Mouse (Mus musculus) spleen, adult 2 months (tissue): ENCODE data around the gene Gng11. TPM values are rescaled to one million over a fixed set of nuclear protein-coding genes. Genes with fewer than 3 reads are reported as not detected.

Experiments
- DNase-seq, 2 experiments: peaks; one replicate each; pipeline versions ENCODE4 v3.0.0 to v3.0.0-alpha.2; 2012 to 2021; ENCODE audit warnings: low spot score in 2 of 2, low read depth in 1 of 2
- H3K27ac ChIP-seq: fragments of 200-500 bp; 2 replicates; pipeline ENCODE4 v1.5.1; 2012; ENCODE audit warnings: low read length, inconsistent platforms; ENCODE audit not compliant: insufficient read depth
- H3K27me3 ChIP-seq: fragments of 200-500 bp; 2 replicates; pipeline ENCODE4 v1.6.1; 2012; ENCODE audit warnings: mild to moderate bottlenecking, moderate library complexity, low read length, inconsistent platforms; ENCODE audit not compliant: control insufficient read depth, insufficient read depth
- H3K36me3 ChIP-seq: fragments of 200-500 bp; 2 replicates; pipeline ENCODE4 v1.6.1; 2012; ENCODE audit warnings: mild to moderate bottlenecking, low read length, inconsistent platforms; ENCODE audit not compliant: control insufficient read depth, insufficient read depth
- H3K4me1 ChIP-seq: fragments of 200-500 bp; 2 replicates; pipeline ENCODE4 v1.6.1; 2011; ENCODE audit warnings: inconsistent platforms; ENCODE audit not compliant: control insufficient read depth, insufficient read depth, insufficient read length
- H3K4me3 ChIP-seq: fragments of 200-500 bp; 2 replicates; pipeline ENCODE4 v1.5.1; 2011; ENCODE audit warnings: mild to moderate bottlenecking, inconsistent platforms; ENCODE audit not compliant: insufficient read depth, insufficient read length; ENCODE audit errors: extremely low read depth
- CTCF ChIP-seq: fragments of 200-500 bp; IDR thresholded peaks from 2 replicates; pipeline ENCODE4 v1.5.1; 2011; ENCODE audit warnings: mild to moderate bottlenecking, inconsistent platforms; ENCODE audit not compliant: insufficient read depth, insufficient read length, insufficient replicate concordance; ENCODE audit errors: extremely low read depth
- POLR2A ChIP-seq: fragments of 200-500 bp; IDR thresholded peaks from 2 replicates; pipeline ENCODE4 v1.6.1; 2011; ENCODE audit warnings: low read depth, low read length, inconsistent platforms
- WGBS: fragments of 180-500 bp; shearing (Covaris S2); methylation state at CpG from one replicate; pipeline ENCODE4 v1.1.7; 2018; 5-methylcytosine and 5-hydroxymethylcytosine counted together
- polyA plus RNA-seq: library from polyadenylated mRNA; depleted of rRNA; stranded (reverse); fragments of >200 nt; gene quantifications from 2 replicates; pipeline ENCODE4 v1.2.3, GENCODE M21; 2012; rRNA removed

Gng11 gene
- 6.4 and 6.8 TPM in 2 replicates for polyA plus RNA-seq

DNA sequence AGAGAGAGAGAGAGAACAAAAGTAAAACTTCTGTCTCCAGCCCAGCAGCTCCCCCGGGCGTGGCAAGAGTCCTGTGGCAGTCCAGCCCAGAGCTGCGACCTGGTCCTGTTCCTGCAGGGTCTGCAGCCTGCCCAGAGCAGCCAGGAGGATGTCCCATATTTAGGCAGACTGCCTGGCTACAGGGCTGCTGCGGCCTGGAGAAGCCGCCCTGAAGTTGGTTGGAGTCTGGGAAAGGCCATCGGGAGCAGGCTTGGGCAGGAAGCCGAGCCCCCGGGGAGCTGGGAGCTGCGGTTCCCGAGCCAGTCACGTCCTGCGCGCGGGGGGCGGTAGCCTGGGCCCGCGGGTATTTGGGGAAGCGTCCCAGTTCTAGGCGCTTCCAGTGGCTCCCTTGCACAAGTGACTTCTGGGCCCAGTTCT, at the start of gene Gng11:
Gng11 (plus strand) TSS at position 15 of the 417 bp plus-strand sequence.
- no peak for DNase-seq
- no peaks in the 10 kb centered on the region for H3K36me3 ChIP-seq
- no peaks in the 10 kb centered on the region for H3K4me1 ChIP-seq
- TF ChIP-seq POLR2A (no peak; the same call in 1 of the 2 replicates), CTCF (no peak)
- WGBS: 6% methylated on average over 19 of the region's 19 CpGs
- H3K27me3 ChIP-seq: no peaks in the 10 kb centered on the region
- peak within 1 kb of the TSS; percentile 70 for H3K27ac ChIP-seq
- H3K4me3 ChIP-seq: peak within 1 kb of the TSS; percentile 43; the same call in 1 of the 2 replicates

DNA sequence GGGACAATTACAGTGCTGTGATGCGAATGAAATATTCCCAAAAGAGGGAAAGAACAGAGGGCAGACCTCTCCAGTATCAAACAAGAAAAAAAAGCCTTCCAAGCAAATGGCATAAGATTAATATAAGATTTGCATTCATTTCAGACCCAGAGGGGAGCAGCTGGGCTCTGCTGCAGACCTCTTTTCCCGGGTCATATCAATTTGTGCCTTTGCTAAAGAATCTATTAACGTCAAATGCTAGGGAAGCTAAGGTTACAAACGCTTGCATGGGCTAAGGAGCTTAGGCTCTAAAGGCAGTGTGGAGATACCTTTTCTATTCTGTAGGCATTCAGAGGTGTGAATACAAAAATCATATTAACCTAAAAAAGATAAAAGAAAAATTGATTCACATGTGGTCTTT, 48.7 kb upstream of the Gng11 start:
- no peak for TF ChIP-seq POLR2A
- TF ChIP-seq CTCF: no peak
- 79% methylated on average over 4 of the region's 4 CpGs for WGBS
- Histone ChIP-seq H3K36me3 (no peaks in the 10 kb centered on the region), H3K4me3 (no peak overlapping the region), H3K4me1 (no peaks in the 10 kb centered on the region), H3K27ac (no peak overlapping the region), H3K27me3 (no peaks in the 10 kb centered on the region)
- DNase-seq: no peak

- Histone ChIP-seq H3K4me1 (no peaks in the 10 kb centered on the region), H3K27me3 (no peaks in the 10 kb centered on the region), H3K36me3 (no peaks in the 10 kb centered on the region), H3K27ac (no peak overlapping the region), H3K4me3 (peak overlapping the region; percentile 6; the same call in 1 of the 2 replicates)
- no peak for DNase-seq
- TF ChIP-seq POLR2A (no peak), CTCF (no peak)
- 23% methylated on average over 31 of the region's 31 CpGs for WGBS
Measured at GRCm38 (mm10) chr6:3967676-3968626, 35.8 kb upstream of the Gng11 start.

DNA sequence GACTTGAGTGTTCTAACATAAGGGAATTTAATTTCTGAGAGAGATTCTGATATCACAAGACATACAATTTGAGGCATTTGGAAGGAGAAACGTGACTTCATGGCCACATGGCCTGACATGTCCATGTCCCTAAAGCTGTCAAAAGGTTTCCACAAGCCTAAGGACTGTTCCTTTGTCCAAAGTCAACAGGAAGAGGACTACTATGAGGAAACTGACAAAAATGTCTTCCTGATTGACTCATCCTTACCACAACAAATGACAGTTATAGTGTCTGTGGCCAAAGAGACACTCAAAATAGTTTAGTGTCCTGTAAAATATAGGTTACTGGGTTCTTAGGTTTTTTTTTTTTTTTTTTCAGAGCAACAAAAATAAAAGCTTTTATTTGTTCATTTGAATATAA, 30.0 kb upstream of the Gng11 start:
- Histone ChIP-seq H3K4me3 (no peak overlapping the region), H3K4me1 (no peaks in the 10 kb centered on the region), H3K36me3 (no peaks in the 10 kb centered on the region), H3K27me3 (no peaks in the 10 kb centered on the region), H3K27ac (no peak overlapping the region)
- TF ChIP-seq CTCF (no peak), POLR2A (no peak)
- WGBS: 54% methylated on average over 1 of the region's 1 CpGs
- DNase-seq: no peak

- no peak for DNase-seq
- Histone ChIP-seq H3K27me3 (no peaks in the 10 kb centered on the region), H3K27ac (no peak overlapping the region), H3K4me1 (no peaks in the 10 kb centered on the region), H3K4me3 (no peak overlapping the region), H3K36me3 (no peaks in the 10 kb centered on the region)
- TF ChIP-seq POLR2A (no peak), CTCF (no peak)
- WGBS: 85% methylated on average over 5 of the region's 5 CpGs
Measured at GRCm38 (mm10) chr6:3982661-3983284, 20.9 kb upstream of the Gng11 start.

DNA sequence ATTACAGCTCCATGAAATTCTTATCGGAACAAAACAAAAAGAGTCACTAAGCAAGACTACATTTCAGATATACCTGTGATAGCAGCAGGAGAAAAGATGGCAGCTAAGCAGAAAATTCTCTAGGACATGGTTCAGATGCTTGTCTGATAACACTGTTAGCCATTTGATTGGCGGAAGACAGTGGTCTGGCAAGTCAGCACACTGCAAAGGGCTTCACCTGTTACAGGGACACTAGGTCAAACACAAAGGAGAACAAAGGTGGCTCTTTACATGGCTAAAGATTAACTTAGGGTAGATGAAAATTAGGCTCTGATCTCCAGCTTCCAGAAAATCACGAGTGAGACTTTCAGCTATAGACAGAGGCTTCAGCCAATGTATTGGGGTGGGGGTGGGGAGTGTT, 15.0 kb upstream of the Gng11 start, which contains the start of gene Tfpi2:
Tfpi2 (minus strand) TSS at position 170 of the 400 bp plus-strand sequence.
- no peaks in the 10 kb centered on the region for H3K4me1 ChIP-seq
- no peak for DNase-seq
- no peak within 1 kb of the TSS for H3K27ac ChIP-seq
- no peaks in the 10 kb centered on the region for H3K27me3 ChIP-seq
- no peak for TF ChIP-seq POLR2A
- no peak for TF ChIP-seq CTCF
- 87% methylated on average over 3 of the region's 3 CpGs for WGBS
- H3K36me3 ChIP-seq: no peaks in the 10 kb centered on the region
- no peak within 1 kb of the TSS for H3K4me3 ChIP-seq

GRCm38 (mm10) chr6:3993492-3993891, 10.2 kb upstream of the Gng11 start, which contains the start of gene Gngt1:
TSS of gene Gngt1 (plus strand) at chr6:3993792.
- Histone ChIP-seq H3K4me3 (no peak within 1 kb of the TSS), H3K36me3 (no peaks in the 10 kb centered on the region), H3K27ac (no peak within 1 kb of the TSS), H3K27me3 (no peaks in the 10 kb centered on the region), H3K4me1 (no peaks in the 10 kb centered on the region)
- WGBS: 90% methylated on average over 6 of the region's 6 CpGs
- no peak for DNase-seq
- TF ChIP-seq POLR2A: no peak
- TF ChIP-seq CTCF: no peak
